Mouse (Mus musculus) thymus, adult 18-20 months (tissue): Measurements from ENCODE around the gene Sik3.

Experiments used
- DNase-seq, 2 experiments: peaks; one replicate each; pipeline ENCODE4 v3.0.0; 2022; ENCODE audit warnings: mixed read lengths in 2 of 2

Gene Sik3

GRCm38 (mm10) chr9:46016417-46016816, 3.8 kb downstream of the Sik3 start:
- DNase-seq = no peak

DNA sequence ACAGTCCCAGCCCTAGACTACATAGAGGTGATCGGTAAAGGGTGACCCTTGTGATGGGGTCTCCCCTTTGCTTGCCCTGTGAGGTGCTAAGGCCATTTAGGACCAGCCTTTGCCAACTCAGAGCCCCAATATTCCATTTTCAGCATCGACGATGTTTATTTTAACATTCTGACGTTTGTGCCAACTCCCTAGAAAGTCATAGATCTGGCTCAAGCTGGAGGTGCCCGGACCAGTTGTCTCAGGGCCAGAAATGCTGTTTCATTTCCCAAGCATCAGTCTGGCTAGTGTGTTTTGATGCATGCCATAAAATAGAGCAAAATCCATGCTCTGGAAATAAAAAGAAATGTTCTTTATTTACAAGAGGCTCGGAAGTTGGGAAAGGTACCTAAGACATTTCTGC, 5.7 kb downstream of the Sik3 start:
- no peak for DNase-seq

DNA sequence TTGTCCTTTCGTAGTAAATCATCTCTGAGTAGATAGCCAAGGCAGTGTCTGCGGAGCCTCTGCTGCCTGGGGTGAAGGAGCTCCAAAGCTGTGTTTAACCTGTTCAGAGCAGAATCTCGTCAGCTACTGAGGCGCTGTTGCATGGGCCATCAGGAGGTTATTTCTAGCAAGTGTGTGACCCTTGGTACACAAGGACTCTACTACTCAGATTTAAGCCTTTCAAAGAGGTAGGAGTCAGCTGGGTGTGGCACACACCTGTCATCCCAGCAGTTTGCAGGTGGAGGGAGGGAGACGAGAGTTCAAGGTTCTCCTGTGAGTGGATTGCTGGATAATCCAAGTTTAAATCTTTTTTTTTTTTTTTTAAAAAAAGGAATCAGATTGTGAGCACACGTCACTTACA, 7.4 kb downstream of the Sik3 start:
- DNase-seq = no peak

DNA sequence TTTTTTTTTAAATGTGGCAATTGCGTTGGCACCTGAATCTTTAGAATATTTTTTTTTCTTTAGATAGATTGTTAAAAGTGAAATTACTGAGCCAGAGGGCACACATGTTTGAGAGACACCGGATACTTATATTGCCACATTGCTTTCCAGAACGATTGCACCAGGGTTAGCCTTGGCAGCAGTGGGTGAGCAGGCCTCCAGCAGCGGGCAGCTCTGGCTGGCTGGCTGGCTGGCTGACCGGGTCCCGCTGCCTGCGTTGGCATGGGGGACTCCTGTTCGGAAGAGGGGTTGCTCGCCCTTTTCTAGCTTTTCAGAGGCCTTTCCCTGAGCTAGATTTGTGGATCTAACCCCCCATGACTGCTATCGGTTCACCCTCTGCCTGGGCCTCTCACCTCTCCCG, 11.0 kb downstream of the Sik3 start:
- no peak for DNase-seq

DNA sequence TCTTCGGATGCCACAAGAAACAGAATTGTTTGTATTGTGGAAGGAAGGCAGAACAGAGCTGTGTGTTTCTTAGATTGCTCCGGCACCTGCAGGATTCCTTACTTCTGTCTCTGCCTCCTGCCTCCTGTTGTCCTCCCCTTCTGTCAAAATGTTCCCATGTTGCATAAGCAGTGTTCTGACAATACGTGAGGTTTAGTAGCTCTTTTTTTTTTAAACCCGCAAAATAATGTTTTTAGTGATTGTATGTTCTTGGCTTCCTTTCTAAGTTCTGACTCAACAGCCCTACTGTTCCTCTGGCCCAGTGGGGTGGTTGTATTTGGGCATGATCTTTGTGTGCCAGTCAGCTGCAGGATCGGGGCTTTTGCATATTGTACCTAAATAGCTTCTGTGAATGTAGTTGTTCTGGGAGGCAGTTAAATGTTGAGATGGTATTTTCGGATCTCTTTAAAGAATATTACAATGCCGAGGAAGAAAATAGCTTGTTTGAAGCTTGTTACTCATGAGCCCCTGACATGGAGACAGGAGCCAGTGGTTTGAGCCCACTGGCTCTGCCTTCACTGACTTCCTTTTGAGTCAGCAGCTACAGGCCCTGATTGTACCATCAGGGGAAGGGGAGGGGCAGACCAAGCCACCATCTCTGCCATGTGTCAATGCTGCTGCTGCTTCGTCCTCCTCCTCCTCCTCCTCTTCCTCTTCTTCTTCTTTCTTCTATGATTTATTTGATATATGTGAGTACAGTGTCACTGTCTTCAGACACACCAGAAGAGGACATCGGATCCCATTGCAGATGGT, 13.6 kb downstream of the Sik3 start:
- DNase-seq = no peak

- no peak for DNase-seq
Measured at GRCm38 (mm10) chr9:46027994-46028393, 15.4 kb downstream of the Sik3 start.

DNA sequence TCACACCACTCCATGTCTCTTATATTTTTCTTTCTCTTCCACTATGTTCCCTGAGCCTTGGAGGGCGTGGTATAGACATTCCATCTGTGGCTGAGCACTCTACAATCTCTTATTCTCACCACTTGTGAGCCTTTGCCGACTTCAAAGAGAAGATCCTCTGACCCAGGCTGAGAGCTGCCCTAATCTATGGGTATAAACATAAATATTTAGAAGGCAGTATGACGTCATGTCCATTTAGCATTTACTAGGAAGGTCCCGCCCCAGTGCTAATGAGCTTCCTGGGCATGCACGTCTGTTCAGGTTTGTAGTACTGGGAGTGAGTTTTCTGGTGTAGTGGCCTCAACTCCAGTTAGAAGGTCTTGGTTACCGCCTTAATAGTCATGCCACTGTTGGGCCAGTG, 16.9 kb downstream of the Sik3 start:
- no peak for DNase-seq

DNA sequence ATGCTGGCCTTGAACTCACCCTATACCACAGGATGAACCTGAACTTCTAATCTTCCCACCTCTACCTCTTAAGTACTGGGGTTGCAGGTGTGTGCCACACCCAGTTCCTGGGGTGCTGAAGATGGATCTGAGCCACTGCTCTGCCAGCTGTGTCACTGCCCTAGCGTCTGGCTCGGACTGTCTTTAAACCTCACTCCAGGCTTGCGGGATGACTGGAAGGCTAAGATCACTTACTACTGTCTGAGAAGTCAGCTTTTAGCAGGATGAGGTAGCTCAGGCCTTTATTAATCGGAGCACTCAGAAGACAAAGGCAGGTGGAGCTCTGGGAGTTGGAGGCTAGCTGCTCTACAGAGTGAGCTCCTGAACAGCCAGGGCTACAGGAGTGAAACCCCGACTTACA, 17.6 kb downstream of the Sik3 start:
- DNase-seq = no peak

- no peak for DNase-seq
Measured at GRCm38 (mm10) chr9:46030968-46031367, 18.3 kb downstream of the Sik3 start.

DNA sequence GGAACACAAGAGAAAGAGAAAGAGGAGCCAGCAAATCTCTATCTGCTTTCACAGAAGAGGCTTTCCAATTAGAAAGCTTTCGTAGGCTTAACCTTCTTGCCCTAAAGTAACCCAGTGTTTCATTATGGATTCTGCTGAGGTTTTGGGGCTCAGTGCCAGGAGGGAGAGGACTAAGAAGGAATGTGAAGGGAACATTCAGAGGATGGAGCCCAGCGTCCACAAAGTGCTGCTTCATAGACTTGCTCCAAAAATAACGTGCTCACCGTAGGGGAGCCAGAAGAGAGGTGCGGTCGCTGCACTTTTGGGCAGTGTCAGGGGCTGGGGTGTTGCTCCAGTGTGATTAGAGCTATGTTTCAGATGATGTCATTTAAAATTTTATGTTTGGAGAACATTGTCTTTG, 19.6 kb downstream of the Sik3 start:
- no peak for DNase-seq

DNA sequence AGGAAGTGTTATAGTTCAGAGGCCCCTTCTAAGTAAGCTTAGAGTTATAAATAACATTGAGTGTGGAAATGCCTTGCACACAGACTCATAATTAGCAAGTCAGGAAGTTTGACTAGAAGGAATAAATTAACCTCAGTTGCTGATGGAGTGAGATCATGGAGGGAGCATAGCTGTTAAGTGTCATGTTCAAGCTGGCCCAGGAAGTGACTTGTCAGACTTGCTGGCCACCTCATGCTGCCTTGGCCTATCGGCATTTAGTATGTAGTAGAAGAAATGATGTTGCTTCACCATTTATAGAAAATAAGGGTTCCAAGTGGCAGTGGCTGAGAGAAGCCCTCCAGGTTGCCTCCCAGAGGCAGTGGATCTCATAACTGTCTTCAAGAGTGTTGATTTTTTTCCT, 20.4 kb downstream of the Sik3 start:
- DNase-seq = no peak

GRCm38 (mm10) chr9:46033862-46034261, 21.2 kb downstream of the Sik3 start:
- DNase-seq = no peak

GRCm38 (mm10) chr9:46035290-46035871, 22.8 kb downstream of the Sik3 start:
- no peak for DNase-seq

DNA sequence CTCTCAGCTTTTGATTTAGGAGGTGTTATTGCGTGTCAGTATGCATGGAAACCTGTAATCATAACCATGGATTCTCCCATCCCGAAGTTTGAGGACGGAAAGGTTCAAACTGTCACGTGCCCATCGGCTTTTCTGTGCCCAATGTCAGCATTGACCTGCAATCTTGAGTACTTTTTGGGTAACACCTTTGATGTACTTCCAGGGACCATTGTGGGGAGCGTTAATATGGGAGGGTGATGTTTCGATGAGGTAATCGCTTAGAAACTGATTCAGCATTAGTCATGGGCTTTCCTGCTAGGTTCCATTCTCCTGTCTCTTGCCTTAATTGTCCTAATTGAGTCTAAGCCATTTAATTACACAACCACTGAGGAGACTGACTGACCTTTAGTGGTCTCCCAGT, 24.3 kb downstream of the Sik3 start:
- no peak for DNase-seq

GRCm38 (mm10) chr9:46038786-46039185, 26.2 kb downstream of the Sik3 start:
- DNase-seq = no peak

- DNase-seq = no peak
Measured at GRCm38 (mm10) chr9:46041186-46041585, 28.6 kb downstream of the Sik3 start.

DNA sequence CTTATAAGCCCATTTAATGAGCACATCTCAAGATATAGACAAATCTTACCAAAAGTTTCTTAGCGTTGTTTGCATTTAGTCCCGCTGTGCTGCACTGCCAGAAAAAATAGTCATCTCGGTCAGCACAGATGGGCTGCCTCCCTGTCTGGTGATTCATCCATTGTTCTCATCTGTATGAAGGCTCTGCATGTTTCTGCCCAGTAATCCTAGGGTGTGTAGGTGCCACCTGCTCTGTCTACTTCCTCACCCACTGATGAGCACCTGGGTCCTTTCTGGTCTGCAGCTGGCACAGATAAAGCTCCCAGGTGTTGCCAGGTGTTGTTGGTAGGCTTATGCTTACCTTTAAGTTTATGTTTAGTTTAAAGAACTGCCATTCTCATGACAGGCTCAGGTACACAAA, 29.8 kb downstream of the Sik3 start:
- no peak for DNase-seq

- DNase-seq = no peak
Measured at GRCm38 (mm10) chr9:46043626-46044025, 31.0 kb downstream of the Sik3 start.

DNA sequence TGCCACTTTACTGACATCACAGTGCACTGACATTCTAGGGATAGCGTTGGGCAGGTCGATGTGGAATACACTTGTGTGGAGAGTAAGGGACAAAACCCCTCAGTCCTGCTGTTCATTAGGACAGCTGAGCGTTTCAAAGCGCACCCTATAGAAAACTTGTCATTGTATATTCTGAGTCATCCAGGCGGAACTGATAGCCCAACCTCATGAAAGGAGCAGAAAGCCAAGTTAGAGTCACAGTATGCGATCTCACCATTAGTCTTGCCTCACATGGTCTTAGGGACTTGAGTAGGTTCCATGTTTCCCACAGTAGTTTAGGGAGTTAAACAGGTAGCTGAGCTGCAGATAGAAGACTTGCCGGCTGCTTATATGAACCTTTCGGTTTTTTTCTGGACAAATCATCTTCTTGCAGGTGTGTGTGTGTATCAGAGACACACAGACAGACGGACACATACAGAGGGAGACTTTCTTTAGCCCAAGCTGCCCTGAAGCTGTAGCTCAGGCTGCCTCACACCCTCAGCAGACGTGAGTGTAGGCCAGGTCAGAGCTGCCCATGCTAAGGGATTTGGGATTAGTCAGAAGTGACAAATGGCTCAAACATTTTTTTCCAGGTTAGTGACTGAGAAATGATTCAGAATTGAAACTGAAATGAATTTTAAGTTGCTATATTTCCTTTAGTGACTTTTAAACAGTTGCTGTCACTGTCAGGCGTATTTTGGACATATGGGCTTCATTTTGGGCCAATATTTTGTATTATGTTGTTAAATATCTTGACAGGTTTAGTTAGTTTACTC, 34.3 kb downstream of the Sik3 start:
- DNase-seq = no peak

DNA sequence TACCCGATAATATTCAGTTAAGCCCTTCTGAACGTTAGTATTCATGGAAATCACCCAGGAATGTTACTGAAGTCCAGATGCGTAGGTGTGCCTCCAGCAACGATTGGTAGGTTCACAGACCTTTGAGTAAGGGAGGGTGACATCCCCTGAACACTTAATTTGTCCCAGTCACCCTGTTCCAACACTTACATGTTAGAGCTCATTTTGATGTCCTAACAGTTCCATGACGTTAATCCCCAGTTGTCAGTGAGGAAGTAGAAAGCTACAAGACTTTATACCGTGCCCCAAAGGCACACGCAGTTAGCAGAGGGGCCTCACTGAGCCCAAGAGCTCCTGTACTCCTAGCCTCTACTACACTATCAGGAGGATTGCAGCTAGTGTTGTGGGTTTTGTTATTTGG, 36.9 kb downstream of the Sik3 start:
- DNase-seq = no peak

DNA sequence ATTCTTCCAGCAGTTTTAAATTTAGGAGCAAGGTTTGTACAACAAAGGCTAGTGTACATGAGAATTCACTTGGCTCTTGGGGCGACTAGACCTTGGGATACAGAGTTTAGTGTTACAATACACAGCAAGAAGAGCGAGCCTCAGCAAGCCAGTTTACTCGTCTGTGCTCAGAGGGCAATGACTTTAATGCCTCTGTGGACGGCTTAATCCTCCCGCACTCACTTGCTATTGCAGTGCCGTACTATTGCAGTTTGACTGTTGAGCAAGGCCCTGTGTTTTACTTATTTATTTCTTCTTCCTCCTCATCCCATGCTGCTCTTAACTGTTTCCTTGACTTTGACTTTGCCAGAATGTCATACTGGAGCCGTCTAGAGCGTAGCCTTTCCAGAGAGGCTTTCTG, 37.6 kb downstream of the Sik3 start:
- no peak for DNase-seq

DNA sequence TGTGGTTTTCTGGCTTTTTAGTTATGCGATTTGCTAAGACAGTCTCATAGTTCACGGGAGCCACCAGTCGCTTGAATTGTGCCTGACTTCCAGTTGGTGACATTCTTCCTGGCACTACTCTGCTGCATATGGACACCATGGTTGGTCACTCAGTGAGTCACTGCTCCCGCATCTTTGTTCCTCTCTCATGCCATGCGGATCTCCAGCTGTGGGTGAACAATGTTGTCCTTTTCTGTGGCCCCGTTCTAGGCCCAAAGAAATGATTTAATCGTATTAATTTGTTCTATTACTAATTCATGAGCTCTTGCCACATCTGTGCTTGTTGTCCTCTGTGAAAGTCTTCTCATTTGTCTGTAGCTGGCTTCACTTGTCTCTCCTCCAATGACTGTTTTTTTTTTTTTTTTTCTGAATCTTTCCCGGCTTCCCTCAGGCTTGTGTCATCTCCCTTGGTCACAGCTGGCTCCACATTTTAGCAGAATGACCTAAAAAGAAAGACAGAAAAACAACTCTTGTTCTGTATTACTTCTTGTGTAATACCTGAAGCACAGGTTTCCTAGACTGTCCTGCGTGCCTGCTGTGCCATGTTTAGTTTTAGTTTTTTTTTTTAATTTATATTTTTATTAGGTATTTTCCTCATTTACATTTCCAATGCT, 40.5 kb downstream of the Sik3 start:
- DNase-seq = no peak

- no peak for DNase-seq
Measured at GRCm38 (mm10) chr9:46058065-46058464, 45.4 kb downstream of the Sik3 start.

DNA sequence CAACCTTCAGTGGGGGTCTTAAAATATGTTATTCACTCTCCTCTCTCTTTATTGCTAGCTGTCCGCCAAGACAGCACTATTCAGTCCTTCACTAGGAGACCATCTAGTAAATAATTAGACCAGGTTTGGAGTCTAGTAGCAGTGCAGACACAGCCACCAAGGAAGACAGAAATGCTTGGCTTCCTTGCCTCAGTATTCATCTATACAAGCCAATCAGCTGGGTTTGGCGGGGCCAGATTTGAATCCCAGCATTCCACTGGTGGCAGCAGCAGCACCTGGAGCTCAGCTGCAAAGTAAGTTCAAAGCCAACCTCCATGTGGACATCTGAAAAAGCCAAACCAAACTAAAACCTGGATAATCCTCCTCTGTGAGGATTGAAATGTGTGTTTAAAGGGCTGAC, 47.6 kb downstream of the Sik3 start:
- no peak for DNase-seq
